Mouse (Mus musculus): Measurements from ENCODE around the gene Tnp2. TPM values are rescaled to one million over a fixed set of nuclear protein-coding genes. Genes with fewer than 3 reads are reported as not detected.

Tnp2 gene
- polyA plus RNA-seq, 1 experiment from 2014 or later = not detected

GRCm38 (mm10) chr16:10786782-10787547, 1.5 kb downstream of the Tnp2 start:
- Histone ChIP-seq H3K9ac (ENCODE audit: low read depth, low read length) (no peak overlapping the region), H3K36me3 (ENCODE audit: control insufficient read depth, insufficient read depth) (no peaks in the 10 kb centered on the region), H3K4me3 (ENCODE audit: low read depth, low read length) (no peak overlapping the region), H3K9me3 (ENCODE audit: control insufficient read depth) (no peaks in the 10 kb centered on the region), H3K4me2 (replicated peaks; ENCODE audit: low read depth) (no peak overlapping the region), H3K27ac (ENCODE audit: low read depth, low read length) (0 out of 2 replicates have a peak overlapping the region, but pooled peaks have one; percentile 97), H3K27me3 (replicated peaks; ENCODE audit: control insufficient read depth, insufficient read depth, low read length) (no peaks in the 10 kb centered on the region), H3K4me1 (replicated peaks; ENCODE audit: control insufficient read depth, insufficient read depth, low read length) (0 out of 2 replicates have a peak, but pooled peaks cover 8% of the 10 kb centered on the region)
- WGBS = 71% methylated on average over 4 of the region's 4 CpGs
- TF ChIP-seq CTCF (IDR thresholded peaks at IDR 0.05; ENCODE audit: low read depth) = no peak
- no peak for ATAC-seq

DNA sequence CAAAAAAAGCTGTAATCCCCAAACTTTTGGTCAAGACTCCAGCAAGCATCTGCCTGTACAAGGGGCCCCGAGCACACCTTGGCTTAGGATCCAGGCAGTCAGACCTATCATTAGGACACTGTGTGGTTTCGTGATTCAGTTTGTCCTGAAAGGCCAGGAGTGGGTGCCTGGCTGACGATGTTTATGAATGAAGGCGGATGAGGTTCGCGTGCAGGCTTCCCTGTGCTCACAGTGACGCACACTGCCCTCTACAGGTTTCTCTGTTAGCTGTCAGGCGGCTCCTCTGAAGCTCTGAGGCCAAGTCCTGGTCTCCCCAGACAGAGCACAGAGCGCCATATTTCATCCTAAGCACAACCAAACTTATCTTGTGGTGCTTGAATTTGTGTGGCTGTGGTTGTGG, 2.2 kb downstream of the Tnp2 start:
- ATAC-seq = peak; percentile 44
- 0 out of 2 replicates have a peak, but pooled peaks cover 8% of the 10 kb centered on the region for H3K4me1 ChIP-seq (replicated peaks; ENCODE audit: control insufficient read depth, insufficient read depth, low read length)
- peak overlapping the region; percentile 100 for H3K4me2 ChIP-seq (replicated peaks; ENCODE audit: low read depth)
- no peaks in the 10 kb centered on the region for H3K9me3 ChIP-seq (ENCODE audit: control insufficient read depth)
- H3K27ac ChIP-seq (ENCODE audit: low read depth, low read length) = peak overlapping the region; percentile 97
- H3K36me3 ChIP-seq (ENCODE audit: control insufficient read depth, insufficient read depth) = no peaks in the 10 kb centered on the region
- H3K9ac ChIP-seq (ENCODE audit: low read depth, low read length) = peak overlapping the region; percentile 77
- peak overlapping the region; percentile 81 for H3K4me3 ChIP-seq (ENCODE audit: low read depth, low read length)
- 3% methylated on average over 9 of the region's 9 CpGs for WGBS
- H3K27me3 ChIP-seq (replicated peaks; ENCODE audit: control insufficient read depth, insufficient read depth, low read length) = no peaks in the 10 kb centered on the region
- TF ChIP-seq CTCF (IDR thresholded peaks at IDR 0.05; ENCODE audit: low read depth) = peak; percentile 95

DNA sequence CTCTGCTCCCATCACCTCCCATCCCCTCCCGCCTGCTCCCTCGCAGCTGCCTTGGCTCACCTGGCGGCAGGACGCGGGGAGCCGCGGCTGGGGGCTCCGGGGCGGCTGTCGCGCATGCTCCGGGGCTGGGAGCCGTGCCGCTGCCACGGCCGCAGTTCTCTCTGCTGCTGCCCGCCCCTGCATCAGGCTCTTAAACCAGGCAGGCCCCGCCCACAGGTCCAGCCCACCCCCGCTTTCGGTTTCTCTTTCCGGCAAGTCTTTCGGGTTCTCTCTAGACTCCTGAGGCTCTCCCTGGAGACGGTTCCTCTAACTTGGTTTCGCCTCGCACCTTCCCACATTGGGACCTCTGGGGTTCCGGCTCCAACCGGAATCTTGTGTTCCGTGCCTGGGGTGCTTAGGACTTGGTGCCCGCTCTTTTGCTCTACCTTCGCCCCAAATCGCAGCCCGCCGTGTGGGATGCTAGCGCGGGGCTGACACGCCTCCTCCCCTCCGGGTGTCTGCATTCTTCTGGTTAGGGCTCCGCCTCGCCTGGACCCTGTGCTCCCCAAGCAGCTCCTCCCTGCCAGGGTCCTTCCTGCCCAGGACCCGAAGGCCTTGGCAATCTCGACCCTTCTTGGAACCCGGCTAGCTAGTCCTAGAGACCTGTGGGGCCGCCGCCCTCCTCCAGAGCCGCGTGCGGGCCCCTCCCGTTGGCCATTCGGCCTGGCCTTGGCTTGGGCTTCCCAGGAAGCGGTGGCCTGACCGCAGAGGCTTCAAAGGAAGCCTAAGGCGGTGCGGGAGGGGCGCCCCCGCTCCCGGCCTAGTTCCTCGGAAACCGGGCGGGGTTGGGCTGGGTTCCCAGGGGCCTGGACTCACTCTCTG, 2.9 kb downstream of the Tnp2 start, which contains the start of gene Socs1:
TSS of gene Socs1 (minus strand) at position 166 of the 861 bp plus-strand sequence.
- Histone ChIP-seq H3K27ac (ENCODE audit: low read depth, low read length) (peak within 1 kb of the TSS; percentile 97), H3K4me1 (replicated peaks; ENCODE audit: control insufficient read depth, insufficient read depth, low read length) (0 out of 2 replicates have a peak, but pooled peaks cover 8% of the 10 kb centered on the region), H3K36me3 (ENCODE audit: control insufficient read depth, insufficient read depth) (no peaks in the 10 kb centered on the region), H3K4me2 (replicated peaks; ENCODE audit: low read depth) (peak within 1 kb of the TSS; percentile 100), H3K9me3 (ENCODE audit: control insufficient read depth) (no peaks in the 10 kb centered on the region), H3K27me3 (replicated peaks; ENCODE audit: control insufficient read depth, insufficient read depth, low read length) (no peaks in the 10 kb centered on the region), H3K4me3 (ENCODE audit: low read depth, low read length) (peak within 1 kb of the TSS; percentile 81), H3K9ac (ENCODE audit: low read depth, low read length) (peak within 1 kb of the TSS; percentile 77)
- TF ChIP-seq CTCF (IDR thresholded peaks at IDR 0.05; ENCODE audit: low read depth) = no peak
- ATAC-seq = peak; percentile 85
- under 1% methylated on average over 59 of the region's 59 CpGs for WGBS

- Histone ChIP-seq H3K4me1 (replicated peaks; ENCODE audit: control insufficient read depth, insufficient read depth, low read length) (0 out of 2 replicates have a peak, but pooled peaks cover 8% of the 10 kb centered on the region), H3K9ac (ENCODE audit: low read depth, low read length) (peak overlapping the region; percentile 77), H3K9me3 (ENCODE audit: control insufficient read depth) (no peaks in the 10 kb centered on the region), H3K4me3 (ENCODE audit: low read depth, low read length) (peak overlapping the region; percentile 81), H3K27ac (ENCODE audit: low read depth, low read length) (peak overlapping the region; percentile 97), H3K36me3 (ENCODE audit: control insufficient read depth, insufficient read depth) (no peaks in the 10 kb centered on the region), H3K4me2 (replicated peaks; ENCODE audit: low read depth) (peak overlapping the region; percentile 100), H3K27me3 (replicated peaks; ENCODE audit: control insufficient read depth, insufficient read depth, low read length) (no peaks in the 10 kb centered on the region)
- peak; percentile 81 for ATAC-seq
- WGBS = under 1% methylated on average over 55 of the region's 55 CpGs
- peak; percentile 91 for TF ChIP-seq CTCF (IDR thresholded peaks at IDR 0.05; ENCODE audit: low read depth)
These were observed 3.6 kb downstream of the Tnp2 start for GRCm38 (mm10) chr16:10784793-10785370.

DNA sequence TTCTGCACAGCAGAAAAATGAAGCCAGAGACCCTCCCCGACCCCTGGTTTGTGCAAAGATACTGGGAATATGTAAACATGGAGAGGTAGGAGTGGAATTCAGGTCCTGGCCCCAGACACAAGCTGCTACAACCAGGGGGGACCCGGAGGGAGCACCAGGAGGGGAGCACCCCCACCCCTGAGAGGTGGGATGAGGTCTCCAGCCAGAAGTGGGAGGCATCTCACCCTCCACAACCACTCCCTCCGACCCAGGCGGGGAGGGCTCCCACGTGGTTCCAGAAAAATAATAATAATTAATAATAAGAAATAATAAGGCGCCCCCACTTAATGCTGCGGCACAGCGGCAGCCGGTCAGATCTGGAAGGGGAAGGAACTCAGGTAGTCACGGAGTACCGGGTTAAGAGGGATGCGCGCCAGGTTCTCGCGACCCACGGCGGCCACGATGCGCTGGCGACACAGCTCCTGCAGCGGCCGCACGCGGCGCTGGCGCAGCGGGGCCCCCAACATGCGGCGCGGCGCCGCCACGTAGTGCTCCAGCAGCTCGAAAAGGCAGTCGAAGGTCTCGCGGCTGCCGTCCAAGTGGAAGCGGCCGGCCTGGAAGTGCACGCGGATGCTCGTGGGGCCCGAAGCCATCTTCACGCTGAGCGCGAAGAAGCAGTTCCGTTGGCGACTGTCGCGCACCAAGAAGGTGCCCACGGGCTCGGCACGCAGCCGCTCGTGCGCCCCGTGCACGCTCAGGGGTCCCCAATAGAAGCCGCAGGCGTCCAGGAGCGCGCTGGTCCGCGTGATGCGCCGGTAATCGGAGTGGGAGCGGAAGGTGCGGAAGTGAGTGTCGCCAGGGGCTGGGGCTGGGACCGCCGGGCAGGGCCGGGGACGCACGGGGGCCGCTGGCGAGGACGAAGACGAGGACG, 4.3 kb downstream of the Tnp2 start:
- ATAC-seq = no peak
- H3K4me1 ChIP-seq (replicated peaks; ENCODE audit: control insufficient read depth, insufficient read depth, low read length) = 0 out of 2 replicates have a peak, but pooled peaks cover 8% of the 10 kb centered on the region
- TF ChIP-seq CTCF (IDR thresholded peaks at IDR 0.05; ENCODE audit: low read depth) = peak; percentile 55
- H3K4me2 ChIP-seq (replicated peaks; ENCODE audit: low read depth) = peak overlapping the region; percentile 100
- peak overlapping the region; percentile 77 for H3K9ac ChIP-seq (ENCODE audit: low read depth, low read length)
- no peaks in the 10 kb centered on the region for H3K9me3 ChIP-seq (ENCODE audit: control insufficient read depth)
- WGBS = 3% methylated on average over 81 of the region's 81 CpGs
- no peaks in the 10 kb centered on the region for H3K36me3 ChIP-seq (ENCODE audit: control insufficient read depth, insufficient read depth)
- H3K27me3 ChIP-seq (replicated peaks; ENCODE audit: control insufficient read depth, insufficient read depth, low read length) = no peaks in the 10 kb centered on the region
- 0 out of 2 replicates have a peak overlapping the region, but pooled peaks have one; percentile 97 for H3K27ac ChIP-seq (ENCODE audit: low read depth, low read length)
- peak overlapping the region; percentile 81 for H3K4me3 ChIP-seq (ENCODE audit: low read depth, low read length)

Data from intestine, postnatal 0 days (tissue).